Comparison of ENCODE assay signal across 8 mouse cellular contexts in the genomic region with DNA sequence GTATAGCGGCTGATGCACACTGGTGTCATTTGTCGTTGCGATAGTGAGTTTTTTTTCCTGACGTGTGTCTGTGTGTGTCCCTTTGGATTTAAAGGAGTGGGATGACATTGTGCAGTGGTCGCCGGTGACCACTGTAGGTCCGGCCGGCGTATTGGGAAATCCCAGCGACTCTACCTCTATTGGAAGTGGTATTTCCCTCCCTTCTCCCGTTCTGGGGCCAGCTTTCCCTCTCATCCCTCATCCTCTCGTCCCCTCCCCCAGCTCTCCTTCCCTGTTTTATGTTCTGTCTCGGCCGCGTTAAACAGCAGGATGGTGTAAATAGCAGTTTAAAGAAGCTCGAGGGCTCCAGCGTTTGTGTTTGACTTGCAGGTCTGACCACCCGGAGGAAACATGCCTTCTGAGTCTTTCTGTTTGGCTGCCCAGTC. TPM values are rescaled to one million over a fixed set of nuclear protein-coding genes. Genes with fewer than 3 reads are reported as not detected.
DNase-seq lines count a peak whose midpoint lies in the region; ATAC-seq and TF ChIP-seq lines count a peak whose summit lies in the region.

No protein-coding gene starts in this region.

- intact Hi-C loops in gastrocnemius, postnatal 14 days (cut with DNase I; ENCODE audit: low total_unique reads): no loop called here

- peak; percentile 2; the same call in 1 of the 2 replicates for ATAC-seq in common myeloid progenitor, adult 5-6 weeks (replicated peaks; ENCODE audit: low read depth, poor library complexity, severe bottlenecking)
- ATAC-seq in intestine, embryonic 14.5 days (replicated peaks; ENCODE audit: low FRiP score, low TSS enrichment, low read depth): peak; percentile 32
- peak; percentile 67 for ATAC-seq in midbrain, embryonic 15.5 days (replicated peaks)

- no peak for DNase-seq in testis, postnatal 14 days (ENCODE audit: low spot score)
- peak; percentile 7 for DNase-seq in gastrocnemius, postnatal 14 days
- DNase-seq in intestine, embryonic 14.5 days (ENCODE audit: low spot score): no peak
- DNase-seq in liver, adult 2 months (ENCODE audit: extremely low read depth, low read depth, low spot score): peak; percentile 46
- peak; percentile 33 for DNase-seq in thymus, postnatal 14 days

- TF ChIP-seq POLR2A in testis, adult 2 months (IDR thresholded peaks at IDR 0.05; ENCODE audit: control insufficient read depth, low read depth, low read length): no peak
- no peak for TF ChIP-seq POLR2A in liver, adult 2 months (IDR thresholded peaks at IDR 0.05; ENCODE audit: extremely low read depth, insufficient read depth, low read length)

- H3K4me3 ChIP-seq in testis, adult 2 months (ENCODE audit: control insufficient read depth, low read depth, low read length): peak overlapping the region; percentile 93
- peak overlapping the region; percentile 77 for H3K4me3 ChIP-seq in intestine, embryonic 14.5 days (ENCODE audit: low read depth, low read length)
- peak overlapping the region; percentile 73 for H3K4me3 ChIP-seq in liver, adult 2 months (ENCODE audit: insufficient read depth, low read depth, low read length)
- peak overlapping the region; percentile 92 for H3K4me3 ChIP-seq in midbrain, embryonic 15.5 days

- H3K36me3 ChIP-seq in testis, adult 2 months (ENCODE audit: control insufficient read depth, insufficient read depth, low read length): peaks cover 2% of the 10 kb centered on the region
- no peaks in the 10 kb centered on the region for H3K36me3 ChIP-seq in intestine, embryonic 14.5 days (ENCODE audit: control insufficient read depth, insufficient read depth, low read length)
- peaks cover 2% of the 10 kb centered on the region; the same call in 1 of the 2 replicates for H3K36me3 ChIP-seq in liver, adult 2 months (ENCODE audit: control insufficient read depth, insufficient read depth, low read length)
- H3K36me3 ChIP-seq in midbrain, embryonic 15.5 days (replicated peaks): no peaks in the 10 kb centered on the region

- H3K4me1 ChIP-seq in testis, adult 2 months (ENCODE audit: control insufficient read depth, insufficient read depth, low read length): peaks cover 2% of the 10 kb centered on the region; the same call in 1 of the 2 replicates
- H3K4me1 ChIP-seq in intestine, embryonic 14.5 days (replicated peaks; ENCODE audit: control insufficient read depth, insufficient read depth, low read length): peaks cover 8% of the 10 kb centered on the region
- peaks cover 18% of the 10 kb centered on the region; the same call in 1 of the 2 replicates for H3K4me1 ChIP-seq in liver, adult 2 months (ENCODE audit: control insufficient read depth, insufficient read depth, low read length)
- peaks cover 26% of the 10 kb centered on the region for H3K4me1 ChIP-seq in midbrain, embryonic 15.5 days

- peak overlapping the region; percentile 74 for H3K4me2 ChIP-seq in intestine, embryonic 14.5 days (ENCODE audit: low read length)
- H3K4me2 ChIP-seq in midbrain, embryonic 15.5 days: peak overlapping the region; percentile 83

- H3K27ac ChIP-seq in testis, adult 2 months (ENCODE audit: control insufficient read depth, insufficient read depth, low read depth, low read length): peak overlapping the region; percentile 64
- H3K27ac ChIP-seq in intestine, embryonic 14.5 days (ENCODE audit: low read depth): peak overlapping the region; percentile 82
- H3K27ac ChIP-seq in liver, adult 2 months (replicated peaks; ENCODE audit: insufficient read depth, low read depth, low read length): peak overlapping the region; percentile 53
- H3K27ac ChIP-seq in midbrain, embryonic 15.5 days: peak overlapping the region; percentile 93

- H3K27me3 ChIP-seq in testis, adult 2 months (ENCODE audit: control insufficient read depth, insufficient read depth, low read length): no peaks in the 10 kb centered on the region
- H3K27me3 ChIP-seq in intestine, embryonic 14.5 days (replicated peaks; ENCODE audit: control insufficient read depth, insufficient read depth, low read length): no peaks in the 10 kb centered on the region
- H3K27me3 ChIP-seq in liver, adult 2 months (ENCODE audit: control insufficient read depth, insufficient read depth, low read length): no peaks in the 10 kb centered on the region
- no peaks in the 10 kb centered on the region for H3K27me3 ChIP-seq in midbrain, embryonic 15.5 days (replicated peaks)

- H3K79me2 ChIP-seq in liver, adult 2 months (ENCODE audit: control insufficient read depth, insufficient read depth, low read length): peaks cover 5% of the 10 kb centered on the region; the same call in 1 of the 2 replicates

- H3K9me3 ChIP-seq in intestine, embryonic 14.5 days (ENCODE audit: control insufficient read depth, low read length): no peaks in the 10 kb centered on the region
- H3K9me3 ChIP-seq in midbrain, embryonic 15.5 days: no peaks in the 10 kb centered on the region

- under 1% methylated on average over 18 of the region's 18 CpGs for WGBS in intestine, embryonic 14.5 days
- WGBS in liver, adult 2 months: under 1% methylated on average over 18 of the region's 18 CpGs
- under 1% methylated on average over 18 of the region's 18 CpGs for WGBS in midbrain, embryonic 15.5 days

- no peak for TF ChIP-seq CTCF in testis, adult 2 months (IDR thresholded peaks at IDR 0.05; ENCODE audit: control insufficient read depth, insufficient read depth, insufficient replicate concordance, low read depth, low read length)
- TF ChIP-seq CTCF in liver, adult 2 months (IDR thresholded peaks at IDR 0.05; ENCODE audit: low read depth, low read length): no peak

- H3K9ac ChIP-seq in intestine, embryonic 14.5 days (ENCODE audit: low read length): peak overlapping the region; percentile 68
- peak overlapping the region; percentile 78 for H3K9ac ChIP-seq in liver, adult 2 months (ENCODE audit: low read depth, low read length)
- H3K9ac ChIP-seq in midbrain, embryonic 15.5 days: peak overlapping the region; percentile 87

RNA-seq across cellular contexts. Expression of gene Herc2, which starts 0.5 kb away (rescaled TPM):
- polyA plus RNA-seq in testis, adult 2 months (2012; rRNA removed): 25.6 and 29.9 TPM in 2 replicates
- total RNA-seq in common myeloid progenitor, adult 5-6 weeks (2017): 28.6 and 37.7 TPM in 2 replicates
- total RNA-seq in gastrocnemius, postnatal 14 days (2021): 10 to 100 TPM; 26.8 to 29.0 TPM
- polyA plus RNA-seq in intestine, embryonic 14.5 days (2014; fragmentation: Nextera tagmentation; extraction: Ambion mirVana): 25.3 and 25.4 TPM in 2 replicates
- 15.9 and 19.1 TPM in 2 replicates for total RNA-seq in liver, adult 2 months (2014; rRNA removed)
- polyA plus RNA-seq in liver, adult 2 months (2012; rRNA removed): 7.9 and 9.8 TPM in 2 replicates
- polyA plus RNA-seq in midbrain, embryonic 15.5 days (2015; fragmentation: Nextera tagmentation; extraction: Ambion mirVana): 53.2 and 56.3 TPM in 2 replicates

RNA-seq across cellular contexts. Expression of gene Nipa1, which starts 30.7 kb away (rescaled TPM):
- polyA plus RNA-seq in testis, adult 2 months (2012; rRNA removed): 0.75 and 0.93 TPM in 2 replicates
- 10.6 and 10.7 TPM in 2 replicates for total RNA-seq in common myeloid progenitor, adult 5-6 weeks (2017)
- 1 to 10 TPM; 2.4 to 3.2 TPM for total RNA-seq in gastrocnemius, postnatal 14 days (2021)
- 6.0 and 6.5 TPM in 2 replicates for polyA plus RNA-seq in intestine, embryonic 14.5 days (2014; fragmentation: Nextera tagmentation; extraction: Ambion mirVana)
- total RNA-seq in liver, adult 2 months (2014; rRNA removed): 1.9 and 2.9 TPM in 2 replicates
- polyA plus RNA-seq in liver, adult 2 months (2012; rRNA removed): 0.98 and 1.1 TPM in 2 replicates
- 29.2 and 30.2 TPM in 2 replicates for polyA plus RNA-seq in midbrain, embryonic 15.5 days (2015; fragmentation: Nextera tagmentation; extraction: Ambion mirVana)

Comparison
In these comparisons a context has a peak if more than half of its experiments do, and no peak if none do; other contexts are left out.
1. DNase-seq: peak in gastrocnemius, postnatal 14 days (single experiment), liver, adult 2 months (single experiment) and thymus, postnatal 14 days (single experiment); none in testis, postnatal 14 days (single experiment) and intestine, embryonic 14.5 days (single experiment).
2. ATAC-seq: peak in every context shown above with its lines; median percentile 67 in midbrain, embryonic 15.5 days; 32 in intestine, embryonic 14.5 days; 2 in common myeloid progenitor, adult 5-6 weeks.
3. Peak in every context shown above with its lines, with median percentiles within 50 percentile points of each other: H3K27ac ChIP-seq, H3K4me3 ChIP-seq and H3K9ac ChIP-seq.